Mouse (Mus musculus) heart, adult 2 months (tissue): ENCODE data around the gene Elmod3.

Source experiments
- CTCF ChIP-seq: fragments of 200-600 bp; IDR thresholded peaks from 2 replicates; pipeline ENCODE4 v1.8.1; 2022; ENCODE audit warnings: antibody characterized with exemption, mild to moderate bottlenecking, moderate library complexity
- POLR2A ChIP-seq: fragments of 200-500 bp; IDR thresholded peaks from 2 replicates; pipeline ENCODE4 v1.6.1; 2011; ENCODE audit warnings: mild to moderate bottlenecking, low read depth, low read length, control low read depth; ENCODE audit not compliant: insufficient read depth

- TF ChIP-seq CTCF (no peak), POLR2A (no peak)
Measured at GRCm38 (mm10) chr6:72550025-72550424, 48.2 kb downstream of the Elmod3 start.
